Mouse (Mus musculus) ovary, postnatal 36 days (tissue): ENCODE measurements at regions not wholly inside any gene's neighbourhood (a gene's known extent, or its start where the extent isn't known, plus 50 kb on each side); places are given as distances from the start of the nearest gene placed in this dataset.

Experiments
- DNase-seq: peaks from one replicate; pipeline ENCODE4 v3.0.0; 2022; ENCODE audit warnings: low spot score, mixed read lengths

- DNase-seq, result no peak
Measured at GRCm38 (mm10) chr5:64462411-64462810, 306.3 kb downstream of the Tbc1d1 start.

- no peak for DNase-seq
Measured at GRCm38 (mm10) chr5:64463570-64463969, 307.5 kb downstream of the Tbc1d1 start.

- no peak for DNase-seq
Measured at GRCm38 (mm10) chr5:64466320-64466719, 310.2 kb downstream of the Tbc1d1 start.

GRCm38 (mm10) chr5:64467856-64468255 lies 311.8 kb downstream of the Tbc1d1 start:
- DNase-seq, result no peak

GRCm38 (mm10) chr5:64468307-64468706 lies 312.2 kb downstream of the Tbc1d1 start:
- DNase-seq, result no peak

GRCm38 (mm10) chr5:64472008-64472407 lies 315.9 kb downstream of the Tbc1d1 start:
- no peak for DNase-seq

GRCm38 (mm10) chr5:64472415-64472814 lies 316.3 kb downstream of the Tbc1d1 start:
- no peak for DNase-seq

- DNase-seq, result no peak
Measured at GRCm38 (mm10) chr5:64474868-64475267, 318.8 kb downstream of the Tbc1d1 start.

GRCm38 (mm10) chr5:64475736-64476519 lies 319.8 kb downstream of the Tbc1d1 start:
- no peak for DNase-seq

GRCm38 (mm10) chr5:64476641-64477369 lies 320.7 kb downstream of the Tbc1d1 start:
- DNase-seq, result no peak

GRCm38 (mm10) chr5:64478143-64478542 lies 322.0 kb downstream of the Tbc1d1 start:
- no peak for DNase-seq

- no peak for DNase-seq
Measured at GRCm38 (mm10) chr5:64478599-64479214, 322.6 kb downstream of the Tbc1d1 start.

GRCm38 (mm10) chr5:64479315-64479714 lies 323.2 kb downstream of the Tbc1d1 start:
- DNase-seq, result no peak

- no peak for DNase-seq
Measured at GRCm38 (mm10) chr5:64485043-64485442, 318.1 kb upstream of the Klf3 start.

- no peak for DNase-seq
Measured at GRCm38 (mm10) chr5:64485856-64486255, 317.3 kb upstream of the Klf3 start.

- DNase-seq, result no peak
Measured at GRCm38 (mm10) chr5:64486761-64487160, 316.4 kb upstream of the Klf3 start.

- no peak for DNase-seq
Measured at GRCm38 (mm10) chr5:64487698-64488398, 315.3 kb upstream of the Klf3 start.

- DNase-seq, result no peak
Measured at GRCm38 (mm10) chr5:64489656-64490444, 313.3 kb upstream of the Klf3 start.

- no peak for DNase-seq
Measured at GRCm38 (mm10) chr5:64490445-64490950, 312.7 kb upstream of the Klf3 start.

- no peak for DNase-seq
Measured at GRCm38 (mm10) chr5:64494429-64494828, 308.8 kb upstream of the Klf3 start.

- no peak for DNase-seq
Measured at GRCm38 (mm10) chr5:64496853-64497252, 306.3 kb upstream of the Klf3 start.
